Mouse (Mus musculus) heart, postnatal 25 days (tissue): Measurements from ENCODE around the gene Cyb561. TPM values are rescaled to one million over a fixed set of nuclear protein-coding genes. Genes with fewer than 3 reads are reported as not detected.

ENCODE experiments used
- total RNA-seq, 2 experiments: library from RNA; stranded (reverse); gene quantifications; 2 replicates each; pipeline ENCODE4 v1.2.3; 2021

Cyb561 gene
- total RNA-seq, 2 experiments from 2014 or later = 7.9 to 11.9 TPM

Other genes with a start within 250 kb of the Cyb561 start
- 10 to 100 TPM; 25.2 to 26.9 TPM for gene Ace, start 14.6 kb upstream of the Cyb561 start, total RNA-seq
- gene Ace3, start 41.3 kb upstream of the Cyb561 start, total RNA-seq = not detected
- gene Kcnh6, start 54.8 kb upstream of the Cyb561 start, total RNA-seq = under 1 TPM in 1 of 2 experiments, not detected in 1; 0.39 TPM
- gene Dcaf7, start 83.5 kb upstream of the Cyb561 start, total RNA-seq = 10 to 100 TPM; 41.0 to 42.6 TPM
- 10 to 100 TPM; 68.3 to 71.5 TPM for gene Taco1, start 112.7 kb upstream of the Cyb561 start, total RNA-seq
- gene Map3k3, start 131.3 kb upstream of the Cyb561 start, total RNA-seq = 10 to 100 TPM; 35.7 to 42.7 TPM
- gene Gm10840, start 207.5 kb upstream of the Cyb561 start, total RNA-seq = not detected
- 1 to 10 TPM; 4.3 to 5.9 TPM for gene Limd2, start 207.5 kb upstream of the Cyb561 start, total RNA-seq
- gene Strada, start 248.8 kb upstream of the Cyb561 start, total RNA-seq = 1 to 10 TPM; 6.4 to 6.6 TPM